Mouse (Mus musculus): Measurements from ENCODE around the gene Cdh9.

DNA sequence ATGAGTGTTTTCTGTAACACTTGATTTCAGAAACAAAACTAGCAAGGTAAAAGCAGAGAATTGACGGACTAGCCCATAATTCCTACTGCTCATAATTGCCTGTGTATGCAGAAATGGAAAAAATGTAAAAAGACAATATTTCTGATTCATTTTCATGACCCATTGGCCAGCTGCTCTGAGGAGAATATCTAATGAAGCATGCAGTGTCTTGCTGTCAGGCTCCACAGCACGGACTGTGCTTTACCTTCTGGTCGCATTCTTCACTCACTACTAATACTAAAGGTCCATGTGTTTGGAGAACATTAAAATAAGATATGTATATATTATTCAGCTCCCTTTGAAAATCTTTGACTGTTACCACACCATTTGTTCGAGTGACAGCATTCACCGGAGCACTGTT, 49.5 kb upstream of the Cdh9 start:
- TF ChIP-seq CTCF (IDR thresholded peaks at IDR 0.05; ENCODE audit: borderline replicate concordance, insufficient read depth, low read length), result no peak
- TF ChIP-seq POLR2A (IDR thresholded peaks at IDR 0.05; ENCODE audit: low read depth, low read length), result no peak
